Mouse (Mus musculus): ENCODE results near the gene Cts3. TPM values are rescaled to one million over a fixed set of nuclear protein-coding genes. Genes with fewer than 3 reads are reported as not detected.
"Not testable (repeated sequence)": the region's sequence is repeated elsewhere in the genome, so short reads cannot be mapped to it uniquely, and the experiment has no call there.

Gene Cts3
- not detected for polyA plus RNA-seq (2017; shearing (Covaris generic))

GRCm38 (mm10) chr13:61570027-61570426 is at the start of gene Cts3:
Gene Cts3, minus strand, starts transcription at chr13:61570127.
- no peak for ATAC-seq

GRCm38 (mm10) chr13:61568074-61568473 is 1.9 kb downstream of the Cts3 start, which contains the start of gene Gm49352:
Gene Gm49352, minus strand, starts transcription at chr13:61568174.
- not testable (repeated sequence) for ATAC-seq

GRCm38 (mm10) chr13:61541631-61542030 is 28.3 kb downstream of the Cts3 start, which contains the start of gene Ctsm:
Gene Ctsm, minus strand, starts transcription at chr13:61541839.
- no peak for ATAC-seq

Other genes starting within 250 kb of the Cts3 start
- not detected for gene Cts7, start 211.9 kb downstream of the Cts3 start, polyA plus RNA-seq (2017; shearing (Covaris generic))
- gene Ctsm, start 28.3 kb downstream of the Cts3 start, polyA plus RNA-seq (2017; shearing (Covaris generic)) = not detected
- not detected for gene Gm49352, start 2.0 kb downstream of the Cts3 start, polyA plus RNA-seq (2017; shearing (Covaris generic))

Data from activated CD4-positive, CD25-positive, alpha-beta regulatory T cell, adult 4 months (primary cell).